Mouse (Mus musculus): Measurements from ENCODE around the gene Slc9a3r2. TPM values are rescaled to one million over a fixed set of nuclear protein-coding genes. Genes with fewer than 3 reads are reported as not detected.

Slc9a3r2 gene
- polyA plus RNA-seq (2012; rRNA removed): 5.4 and 5.8 TPM in 2 replicates

DNA sequence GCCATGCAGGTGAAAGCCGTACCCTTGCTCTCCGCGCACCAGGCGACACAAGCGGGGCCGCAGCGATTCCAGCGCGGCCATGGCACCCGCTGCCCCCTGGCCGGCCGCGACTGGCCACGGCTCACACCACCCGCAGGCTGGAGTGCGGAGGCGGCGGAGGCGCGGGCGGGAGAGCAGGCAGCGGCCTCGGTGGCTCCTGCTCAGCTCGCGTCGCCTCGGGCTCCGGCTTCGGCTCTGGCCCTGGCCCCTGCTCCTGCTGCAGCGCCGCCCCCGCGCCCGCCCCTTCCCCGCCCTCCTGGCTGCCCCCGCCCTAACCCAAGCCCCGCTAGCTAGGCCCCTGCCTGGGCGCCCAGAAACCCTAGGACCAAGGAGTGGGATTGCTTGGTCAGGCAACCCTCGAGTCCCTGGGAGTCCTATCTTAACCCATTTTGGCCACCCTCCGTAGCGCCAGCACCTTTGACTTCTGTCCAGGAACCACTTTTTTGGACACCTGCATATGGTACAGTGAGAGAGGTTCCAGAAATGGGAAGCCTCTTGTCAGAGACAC lies at the start of gene Slc9a3r2:
Gene Slc9a3r2 (minus strand): TSS at position 258 of the 547 bp plus-strand sequence.

DNA sequence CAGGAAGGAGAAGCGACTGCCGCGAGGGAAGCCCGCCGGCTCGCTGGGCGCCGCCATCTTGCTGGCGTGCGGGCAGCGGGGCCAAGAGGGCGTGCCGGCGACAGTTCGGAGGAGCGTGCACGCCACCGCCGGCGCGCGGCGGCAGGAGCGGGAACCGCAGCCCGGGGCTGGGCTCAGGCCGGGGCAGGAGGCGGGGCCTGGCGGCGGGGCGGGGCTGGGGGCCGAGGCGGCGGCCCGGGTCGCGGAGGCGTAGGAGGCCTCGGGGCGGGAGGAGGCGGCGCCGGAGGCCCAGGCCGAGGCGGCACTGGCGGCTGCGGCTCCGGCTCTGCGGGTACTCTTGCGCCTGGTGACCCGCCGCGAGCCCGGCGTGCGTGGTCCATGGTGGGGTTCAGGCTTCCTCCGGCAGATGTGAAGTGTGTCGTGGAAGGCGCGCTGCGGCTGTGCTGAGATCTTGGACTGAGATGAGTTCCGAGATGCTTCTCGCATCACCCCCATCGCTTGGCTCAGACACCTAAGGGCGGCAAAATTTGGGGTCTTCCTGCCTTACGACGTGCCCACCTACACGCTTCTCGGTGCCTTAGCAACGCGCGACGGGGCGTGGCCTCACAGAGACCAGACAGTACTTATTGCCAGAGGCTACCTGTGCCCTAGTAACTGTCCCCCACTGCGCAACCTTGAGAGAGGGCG lies 46.0 kb upstream of the Slc9a3r2 start, which contains the start of the genes Gfer and Noxo1:
Gene Gfer (minus strand): TSS at position 146 of the 687 bp plus-strand sequence.
Gene Noxo1 (plus strand): TSS at position 224 of the 687 bp plus-strand sequence.

DNA sequence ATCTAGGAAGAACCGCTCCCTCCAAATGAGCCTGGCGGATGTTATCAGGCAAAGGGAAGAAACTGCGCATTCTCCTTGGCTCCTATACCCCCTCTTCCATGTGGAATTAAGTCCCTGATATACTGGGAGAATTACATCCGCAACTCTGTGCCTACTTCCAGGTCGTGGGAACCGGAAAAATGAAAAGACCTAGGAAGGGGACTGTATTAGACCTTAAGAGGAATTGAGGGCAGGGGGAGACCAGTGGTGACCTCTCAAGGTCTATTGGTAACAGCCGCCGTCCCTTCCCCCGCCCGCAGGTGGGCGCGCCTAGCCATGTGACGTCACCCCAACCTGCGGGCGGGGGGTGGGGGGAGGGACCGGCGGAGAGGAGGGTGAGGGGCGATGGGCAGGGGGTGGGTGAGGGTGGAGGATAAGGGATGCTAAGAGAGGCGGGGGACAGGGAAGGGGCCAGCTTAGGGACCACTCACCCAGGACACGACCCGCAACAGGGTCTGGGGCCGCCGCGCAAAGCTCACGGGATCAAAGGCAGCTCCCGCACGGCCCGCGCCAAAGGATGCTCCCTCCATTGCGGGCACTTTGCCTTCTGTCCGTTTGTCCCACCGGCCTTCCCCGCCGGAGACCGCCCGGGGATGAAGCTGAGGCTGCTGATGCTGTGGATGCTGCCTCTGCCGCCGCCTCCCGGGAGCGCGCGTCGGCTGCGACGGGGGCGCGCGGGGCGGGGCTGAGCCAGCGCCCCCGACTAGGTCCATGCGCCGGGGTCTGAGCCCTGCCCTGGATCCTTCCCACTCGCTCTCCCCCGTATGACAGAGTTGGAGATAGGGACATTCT lies 39.3 kb upstream of the Slc9a3r2 start, which contains the start of gene Syngr3:
Gene Syngr3 (minus strand): TSS at position 705 of the 831 bp plus-strand sequence.

DNA sequence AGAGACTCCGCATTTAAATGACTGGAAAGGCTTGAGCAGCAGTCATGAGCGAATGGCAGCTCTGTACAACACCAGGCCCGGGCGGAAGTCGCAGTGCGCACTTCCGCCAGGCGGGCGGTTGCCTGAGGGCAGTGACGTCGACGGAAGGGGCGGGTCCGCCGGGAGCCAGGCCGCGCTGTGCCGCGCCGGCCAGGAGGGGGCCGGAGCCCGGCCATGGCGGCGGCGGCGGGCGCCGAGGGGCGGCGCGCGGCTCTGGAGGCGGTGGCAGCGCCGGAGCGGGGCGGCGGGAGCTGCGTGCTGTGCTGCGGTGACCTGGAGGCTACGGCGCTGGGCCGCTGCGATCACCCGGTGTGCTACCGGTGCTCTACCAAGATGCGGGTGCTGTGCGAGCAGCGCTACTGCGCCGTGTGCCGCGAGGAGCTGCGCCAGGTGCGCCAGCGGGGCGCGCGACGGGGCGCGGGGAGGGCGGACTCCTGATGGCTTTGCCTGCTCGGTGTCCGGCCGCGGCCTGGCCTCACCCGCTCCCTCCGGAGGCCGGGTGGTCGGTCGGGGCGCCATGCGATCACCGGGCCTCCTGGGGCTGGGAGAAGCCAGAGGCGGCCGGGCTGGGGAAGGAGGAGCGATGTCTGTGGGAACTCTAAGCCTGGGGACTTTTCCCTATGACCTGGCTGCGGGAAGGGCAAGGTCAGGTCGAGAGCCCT lies 19.6 kb upstream of the Slc9a3r2 start, which contains the start of gene Zfp598:
Gene Zfp598 (plus strand): TSS at position 143 of the 701 bp plus-strand sequence.

GRCm38 (mm10) chr17:24658017-24658758 lies 8.1 kb upstream of the Slc9a3r2 start, which contains the start of gene Npw:
Gene Npw, minus strand, starts transcription at chr17:24658457.

DNA sequence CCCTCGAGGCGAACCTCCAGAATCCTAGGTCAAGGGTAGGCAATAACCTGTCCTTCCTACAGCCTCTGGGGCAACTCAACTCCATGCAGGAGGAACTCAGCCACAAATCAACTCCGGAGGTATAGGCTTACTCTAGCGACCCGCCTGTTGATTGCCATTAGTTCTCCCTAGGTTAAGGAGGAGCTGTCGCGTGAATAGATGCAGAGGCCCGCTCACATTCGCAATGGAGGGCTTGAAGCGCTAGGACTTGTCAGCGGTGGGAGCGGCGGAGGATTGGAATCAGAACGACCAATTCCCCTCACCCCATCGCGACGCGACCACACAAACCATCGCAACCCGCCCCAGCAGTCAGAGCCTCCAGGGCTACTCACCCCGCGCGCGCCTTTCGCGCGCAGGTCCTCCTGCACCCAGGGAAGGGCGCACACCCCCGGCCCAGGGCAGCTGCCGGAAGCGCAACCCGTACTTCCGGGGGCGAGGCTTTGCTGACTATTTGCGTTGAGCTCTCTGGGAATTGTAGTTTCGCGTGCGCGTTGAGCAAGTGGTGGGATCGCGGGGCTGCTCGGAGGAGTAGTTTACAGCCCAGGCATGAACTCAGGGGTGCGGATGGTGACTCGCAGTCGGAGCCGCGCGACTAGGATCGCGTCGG lies 17.8 kb downstream of the Slc9a3r2 start, which contains the start of the genes Tsc2 and Nthl1:
Gene Tsc2 (minus strand): TSS at position 464 of the 646 bp plus-strand sequence.
Gene Nthl1 (plus strand): TSS at position 514 of the 646 bp plus-strand sequence.

Other genes with a start within 250 kb of the Slc9a3r2 start
- 108 and 124 TPM in 2 replicates for gene Rnps1, start 235.8 kb downstream of the Slc9a3r2 start, polyA plus RNA-seq (2012; rRNA removed)
- 46.1 and 53.9 TPM in 2 replicates for gene Eci1, start 223.7 kb downstream of the Slc9a3r2 start, polyA plus RNA-seq (2012; rRNA removed)
- gene Dnase1l2, start 207.2 kb downstream of the Slc9a3r2 start, polyA plus RNA-seq (2012; rRNA removed): 1.5 and 2.5 TPM in 2 replicates
- 18.2 and 21.0 TPM in 2 replicates for gene E4f1, start 180.0 kb downstream of the Slc9a3r2 start, polyA plus RNA-seq (2012; rRNA removed)
- 33.2 and 37.2 TPM in 2 replicates for gene Pgp, start 179.9 kb downstream of the Slc9a3r2 start, polyA plus RNA-seq (2012; rRNA removed)
- 0.29 and 0.43 TPM in 2 replicates for gene Bricd5, start 176.4 kb downstream of the Slc9a3r2 start, polyA plus RNA-seq (2012; rRNA removed)
- 11.8 and 14.9 TPM in 2 replicates for gene Mlst8, start 171.2 kb downstream of the Slc9a3r2 start, polyA plus RNA-seq (2012; rRNA removed)
- 0.08 and 0.12 TPM in 2 replicates for gene Caskin1, start 161.7 kb downstream of the Slc9a3r2 start, polyA plus RNA-seq (2012; rRNA removed)
- gene Traf7, start 122.4 kb downstream of the Slc9a3r2 start, polyA plus RNA-seq (2012; rRNA removed): 58.5 and 65.7 TPM in 2 replicates
- gene Rab26, start 116.1 kb downstream of the Slc9a3r2 start, polyA plus RNA-seq (2012; rRNA removed): 0.25 and 0.28 TPM in 2 replicates
- 3.0 and 3.5 TPM in 2 replicates for gene Pkd1, start 100.5 kb downstream of the Slc9a3r2 start, polyA plus RNA-seq (2012; rRNA removed)
- 18.2 and 20.5 TPM in 2 replicates for gene Tsc2, start 17.7 kb downstream of the Slc9a3r2 start, polyA plus RNA-seq (2012; rRNA removed)
- gene Nthl1, start 17.6 kb downstream of the Slc9a3r2 start, polyA plus RNA-seq (2012; rRNA removed): 6.4 TPM in 2 replicates
- gene Npw, start 8.1 kb upstream of the Slc9a3r2 start, polyA plus RNA-seq (2012; rRNA removed): 0.18 and 0.27 TPM in 2 replicates
- gene Zfp598, start 19.4 kb upstream of the Slc9a3r2 start, polyA plus RNA-seq (2012; rRNA removed): 20.9 and 23.8 TPM in 2 replicates
- gene Syngr3, start 39.6 kb upstream of the Slc9a3r2 start, polyA plus RNA-seq (2012; rRNA removed): 0.05 and 0.06 TPM in 2 replicates
- gene Gfer, start 45.8 kb upstream of the Slc9a3r2 start, polyA plus RNA-seq (2012; rRNA removed): 18.1 and 19.5 TPM in 2 replicates
- gene Noxo1, start 45.9 kb upstream of the Slc9a3r2 start, polyA plus RNA-seq (2012; rRNA removed): 0.66 and 0.81 TPM in 2 replicates
- 24.4 and 29.3 TPM in 2 replicates for gene Tbl3, start 57.3 kb upstream of the Slc9a3r2 start, polyA plus RNA-seq (2012; rRNA removed)
- gene Rnf151, start 67.7 kb upstream of the Slc9a3r2 start, polyA plus RNA-seq (2012; rRNA removed): 0.32 and 0.33 TPM in 2 replicates
- gene Rps2, start 67.8 kb upstream of the Slc9a3r2 start, polyA plus RNA-seq (2012; rRNA removed): 2,079 and 2,282 TPM in 2 replicates
- gene Ndufb10, start 74.2 kb upstream of the Slc9a3r2 start, polyA plus RNA-seq (2012; rRNA removed): 166 and 170 TPM in 2 replicates
- gene Rpl3l, start 77.5 kb upstream of the Slc9a3r2 start, polyA plus RNA-seq (2012; rRNA removed): not detected in 2 replicates
- gene Msrb1, start 86.3 kb upstream of the Slc9a3r2 start, polyA plus RNA-seq (2012; rRNA removed): 20.9 and 25.8 TPM in 2 replicates
- gene Hs3st6, start 102.7 kb upstream of the Slc9a3r2 start, polyA plus RNA-seq (2012; rRNA removed): not detected in 2 replicates
- gene Meiob, start 154.0 kb upstream of the Slc9a3r2 start, polyA plus RNA-seq (2012; rRNA removed): 0.71 and 0.81 TPM in 2 replicates
- gene Hagh, start 189.8 kb upstream of the Slc9a3r2 start, polyA plus RNA-seq (2012; rRNA removed): 56.3 and 67.1 TPM in 2 replicates
- 21.3 and 22.2 TPM in 2 replicates for gene Fahd1, start 200.0 kb upstream of the Slc9a3r2 start, polyA plus RNA-seq (2012; rRNA removed)
- 3.2 and 3.9 TPM in 2 replicates for gene Igfals, start 215.7 kb upstream of the Slc9a3r2 start, polyA plus RNA-seq (2012; rRNA removed)
- 23.3 and 35.0 TPM in 2 replicates for gene Nubp2, start 236.0 kb upstream of the Slc9a3r2 start, polyA plus RNA-seq (2012; rRNA removed)
- 22.9 and 27.5 TPM in 2 replicates for gene Spsb3, start 236.3 kb upstream of the Slc9a3r2 start, polyA plus RNA-seq (2012; rRNA removed)
- 7.7 and 8.7 TPM in 2 replicates for gene Eme2, start 244.8 kb upstream of the Slc9a3r2 start, polyA plus RNA-seq (2012; rRNA removed)
- 44.0 and 47.7 TPM in 2 replicates for gene Mrps34, start 244.8 kb upstream of the Slc9a3r2 start, polyA plus RNA-seq (2012; rRNA removed)
- gene Nme3, start 246.2 kb upstream of the Slc9a3r2 start, polyA plus RNA-seq (2012; rRNA removed): 47.2 and 54.4 TPM in 2 replicates

All from liver, embryonic 14 days (tissue).